Mouse (Mus musculus): ENCODE results near the gene Tmem50b. TPM values are rescaled to one million over a fixed set of nuclear protein-coding genes. Genes with fewer than 3 reads are reported as not detected.

Tmem50b gene
- polyA plus RNA-seq, 1 experiment from 2014 or later = 34.7 TPM

- H3K36me3 ChIP-seq (ENCODE audit: control insufficient read depth, insufficient read depth, low read length) = no peaks in the 10 kb centered on the region
- no peak overlapping the region for H3K9ac ChIP-seq (ENCODE audit: low read depth, low read length)
- no peak overlapping the region for H3K4me3 ChIP-seq (ENCODE audit: low read length)
- H3K4me1 ChIP-seq (ENCODE audit: control insufficient read depth, insufficient read depth, low read length) = no peaks in the 10 kb centered on the region; the same call in 1 of the 2 replicates
- H3K9me3 ChIP-seq (ENCODE audit: control insufficient read depth, low read length) = no peaks in the 10 kb centered on the region
- 24% methylated on average over 4 of the region's 4 CpGs for WGBS
- no peak overlapping the region for H3K27ac ChIP-seq (ENCODE audit: low read depth, low read length)
- no peak for ATAC-seq (ENCODE audit: low FRiP score, low TSS enrichment)
- H3K27me3 ChIP-seq (ENCODE audit: control insufficient read depth, insufficient read depth, low read length) = peaks cover 2% of the 10 kb centered on the region; the same call in 1 of the 2 replicates
- H3K4me2 ChIP-seq (replicated peaks; ENCODE audit: low read depth, low read length) = no peak overlapping the region
These were observed 3.5 kb upstream of the Tmem50b start for GRCm38 (mm10) chr16:91601081-91601480.

GRCm38 (mm10) chr16:91599242-91599641 is 1.6 kb upstream of the Tmem50b start:
- H3K9ac ChIP-seq (ENCODE audit: low read depth, low read length) = no peak overlapping the region
- H3K4me1 ChIP-seq (ENCODE audit: control insufficient read depth, insufficient read depth, low read length) = no peaks in the 10 kb centered on the region; the same call in 1 of the 2 replicates
- H3K27ac ChIP-seq (ENCODE audit: low read depth, low read length) = no peak overlapping the region
- H3K4me2 ChIP-seq (replicated peaks; ENCODE audit: low read depth, low read length) = no peak overlapping the region
- H3K4me3 ChIP-seq (ENCODE audit: low read length) = no peak overlapping the region
- H3K36me3 ChIP-seq (ENCODE audit: control insufficient read depth, insufficient read depth, low read length) = no peaks in the 10 kb centered on the region
- H3K27me3 ChIP-seq (ENCODE audit: control insufficient read depth, insufficient read depth, low read length) = peaks cover 2% of the 10 kb centered on the region; the same call in 1 of the 2 replicates
- ATAC-seq (ENCODE audit: low FRiP score, low TSS enrichment) = no peak
- no peaks in the 10 kb centered on the region for H3K9me3 ChIP-seq (ENCODE audit: control insufficient read depth, low read length)

GRCm38 (mm10) chr16:91596779-91597671 is 575 bp downstream of the Tmem50b start:
- Histone ChIP-seq H3K9me3 (ENCODE audit: control insufficient read depth, low read length) (no peaks in the 10 kb centered on the region), H3K36me3 (ENCODE audit: control insufficient read depth, insufficient read depth, low read length) (no peaks in the 10 kb centered on the region), H3K4me3 (ENCODE audit: low read length) (peak overlapping the region; percentile 61), H3K27ac (ENCODE audit: low read depth, low read length) (no peak overlapping the region), H3K9ac (ENCODE audit: low read depth, low read length) (peak overlapping the region; percentile 65), H3K4me1 (ENCODE audit: control insufficient read depth, insufficient read depth, low read length) (peaks cover 4% of the 10 kb centered on the region), H3K4me2 (replicated peaks; ENCODE audit: low read depth, low read length) (peak overlapping the region; percentile 80), H3K27me3 (ENCODE audit: control insufficient read depth, insufficient read depth, low read length) (peaks cover 2% of the 10 kb centered on the region; the same call in 1 of the 2 replicates)
- WGBS = under 1% methylated on average over 74 of the region's 75 CpGs
- no peak; the same call in none of the 2 replicates for ATAC-seq (ENCODE audit: low FRiP score, low TSS enrichment)

- no peak for ATAC-seq (ENCODE audit: low FRiP score, low TSS enrichment)
- H3K9me3 ChIP-seq (ENCODE audit: control insufficient read depth, low read length) = no peaks in the 10 kb centered on the region
- no peak overlapping the region for H3K9ac ChIP-seq (ENCODE audit: low read depth, low read length)
- H3K36me3 ChIP-seq (ENCODE audit: control insufficient read depth, insufficient read depth, low read length) = no peaks in the 10 kb centered on the region
- WGBS = 18% methylated on average over 9 of the region's 9 CpGs
- peaks cover 5% of the 10 kb centered on the region for H3K4me1 ChIP-seq (ENCODE audit: control insufficient read depth, insufficient read depth, low read length)
- H3K27ac ChIP-seq (ENCODE audit: low read depth, low read length) = no peak overlapping the region
- H3K4me2 ChIP-seq (replicated peaks; ENCODE audit: low read depth, low read length) = peak overlapping the region; percentile 80
- peak overlapping the region; percentile 61 for H3K4me3 ChIP-seq (ENCODE audit: low read length)
- peaks cover 2% of the 10 kb centered on the region; the same call in 1 of the 2 replicates for H3K27me3 ChIP-seq (ENCODE audit: control insufficient read depth, insufficient read depth, low read length)
These were observed 1.2 kb downstream of the Tmem50b start for GRCm38 (mm10) chr16:91596397-91596778.

- no peak for ATAC-seq (ENCODE audit: low FRiP score, low TSS enrichment)
These were observed 2.5 kb downstream of the Tmem50b start for GRCm38 (mm10) chr16:91595076-91595475.

GRCm38 (mm10) chr16:91593262-91593661 is 4.3 kb downstream of the Tmem50b start:
- H3K27ac ChIP-seq (ENCODE audit: low read depth, low read length) = no peak overlapping the region
- H3K4me2 ChIP-seq (replicated peaks; ENCODE audit: low read depth, low read length) = no peak overlapping the region
- H3K27me3 ChIP-seq (ENCODE audit: control insufficient read depth, insufficient read depth, low read length) = no peaks in the 10 kb centered on the region
- H3K4me1 ChIP-seq (ENCODE audit: control insufficient read depth, insufficient read depth, low read length) = peaks cover 5% of the 10 kb centered on the region
- 41% methylated on average over 3 of the region's 3 CpGs for WGBS
- no peaks in the 10 kb centered on the region for H3K36me3 ChIP-seq (ENCODE audit: control insufficient read depth, insufficient read depth, low read length)
- H3K4me3 ChIP-seq (ENCODE audit: low read length) = no peak overlapping the region
- no peak overlapping the region for H3K9ac ChIP-seq (ENCODE audit: low read depth, low read length)
- no peak for ATAC-seq (ENCODE audit: low FRiP score, low TSS enrichment)
- H3K9me3 ChIP-seq (ENCODE audit: control insufficient read depth, low read length) = no peaks in the 10 kb centered on the region

More at GRCm38 (mm10) chr16:91595076-91595475, 2.5 kb downstream of the Tmem50b start:
- Histone ChIP-seq H3K4me1 (ENCODE audit: control insufficient read depth, insufficient read depth, low read length) (peaks cover 5% of the 10 kb centered on the region), H3K4me2 (replicated peaks; ENCODE audit: low read depth, low read length) (no peak overlapping the region), H3K27me3 (ENCODE audit: control insufficient read depth, insufficient read depth, low read length) (peaks cover 2% of the 10 kb centered on the region; the same call in 1 of the 2 replicates), H3K36me3 (ENCODE audit: control insufficient read depth, insufficient read depth, low read length) (no peaks in the 10 kb centered on the region), H3K9ac (ENCODE audit: low read depth, low read length) (no peak overlapping the region), H3K27ac (ENCODE audit: low read depth, low read length) (no peak overlapping the region), H3K9me3 (ENCODE audit: control insufficient read depth, low read length) (no peaks in the 10 kb centered on the region), H3K4me3 (ENCODE audit: low read length) (no peak overlapping the region)
- WGBS = 74% methylated on average over 6 of the region's 6 CpGs

- WGBS = 43% methylated on average over 8 of the region's 8 CpGs
- Histone ChIP-seq H3K27me3 (ENCODE audit: control insufficient read depth, insufficient read depth, low read length) (no peaks in the 10 kb centered on the region), H3K4me1 (ENCODE audit: control insufficient read depth, insufficient read depth, low read length) (peaks cover 5% of the 10 kb centered on the region)
These were observed 5.4 kb downstream of the Tmem50b start for GRCm38 (mm10) chr16:91592162-91592561.

GRCm38 (mm10) chr16:91588703-91589102 is 8.9 kb downstream of the Tmem50b start:
- no peak overlapping the region for H3K27ac ChIP-seq (ENCODE audit: low read depth, low read length)
- H3K27me3 ChIP-seq (ENCODE audit: control insufficient read depth, insufficient read depth, low read length) = no peaks in the 10 kb centered on the region
- H3K9ac ChIP-seq (ENCODE audit: low read depth, low read length) = no peak overlapping the region
- no peak overlapping the region for H3K4me2 ChIP-seq (replicated peaks; ENCODE audit: low read depth, low read length)
- no peaks in the 10 kb centered on the region for H3K36me3 ChIP-seq (ENCODE audit: control insufficient read depth, insufficient read depth, low read length)
- no peak for ATAC-seq (ENCODE audit: low FRiP score, low TSS enrichment)
- WGBS = 87% methylated on average over 3 of the region's 3 CpGs
- H3K9me3 ChIP-seq (ENCODE audit: control insufficient read depth, low read length) = no peaks in the 10 kb centered on the region
- no peak overlapping the region for H3K4me3 ChIP-seq (ENCODE audit: low read length)
- peaks cover 5% of the 10 kb centered on the region for H3K4me1 ChIP-seq (ENCODE audit: control insufficient read depth, insufficient read depth, low read length)

More at GRCm38 (mm10) chr16:91592162-91592561, 5.4 kb downstream of the Tmem50b start:
- no peaks in the 10 kb centered on the region for H3K36me3 ChIP-seq (ENCODE audit: control insufficient read depth, insufficient read depth, low read length)
- H3K4me2 ChIP-seq (replicated peaks; ENCODE audit: low read depth, low read length) = no peak overlapping the region
- H3K9me3 ChIP-seq (ENCODE audit: control insufficient read depth, low read length) = no peaks in the 10 kb centered on the region
- ATAC-seq (ENCODE audit: low FRiP score, low TSS enrichment) = no peak
- 0 out of 2 replicates have a peak overlapping the region, but pooled peaks have one; percentile 14 for H3K9ac ChIP-seq (ENCODE audit: low read depth, low read length)
- H3K27ac ChIP-seq (ENCODE audit: low read depth, low read length) = no peak overlapping the region
- H3K4me3 ChIP-seq (ENCODE audit: low read length) = no peak overlapping the region

All from kidney, embryonic 14.5 days (tissue).